Mouse (Mus musculus) urinary bladder, adult 2 months (tissue): ENCODE measurements around the gene Cox16. TPM values are rescaled to one million over a fixed set of nuclear protein-coding genes. Genes with fewer than 3 reads are reported as not detected.

Experiments used
- DNase-seq: peaks from one replicate; pipeline ENCODE4 v3.0.0; 2022; ENCODE audit warnings: low spot score
- polyA plus RNA-seq: library from polyadenylated mRNA; depleted of rRNA; stranded (reverse); fragments of >200 nt; gene quantifications from 2 replicates; pipeline ENCODE4 v1.2.3, GENCODE M21; 2012; rRNA removed

Cox16 gene
- polyA plus RNA-seq, 1 experiment, result 88.9 TPM

GRCm38 (mm10) chr12:81324116-81324515 is 160.8 kb downstream of the Cox16 start:
- DNase-seq, result no peak

GRCm38 (mm10) chr12:81321021-81321420 is 163.9 kb downstream of the Cox16 start:
- DNase-seq, result no peak

GRCm38 (mm10) chr12:81317811-81318210 is 167.1 kb downstream of the Cox16 start:
- no peak for DNase-seq

- no peak for DNase-seq
Measured at GRCm38 (mm10) chr12:81315953-81316352, 169.0 kb downstream of the Cox16 start.

Other genes starting within 250 kb of the Cox16 start
- 0.51 and 0.75 TPM in 2 replicates for gene Slc8a3, start 151.9 kb downstream of the Cox16 start, polyA plus RNA-seq
- gene Gm4787, start 105.7 kb downstream of the Cox16 start, polyA plus RNA-seq, result 1.6 and 1.9 TPM in 2 replicates
- 1.3 and 1.5 TPM in 2 replicates for gene Adam4, start 63.2 kb downstream of the Cox16 start, polyA plus RNA-seq
- gene Gm20498, start 47.8 kb upstream of the Cox16 start, polyA plus RNA-seq, result 14.6 and 20.0 TPM in 2 replicates
- gene Synj2bp, start 47.8 kb upstream of the Cox16 start, polyA plus RNA-seq, result 36.6 and 38.0 TPM in 2 replicates
- gene Adam21, start 83.3 kb upstream of the Cox16 start, polyA plus RNA-seq, result 0.04 and 0.06 TPM in 2 replicates
- 33.0 and 41.8 TPM in 2 replicates for gene Med6, start 109.9 kb upstream of the Cox16 start, polyA plus RNA-seq
- 7.4 and 7.6 TPM in 2 replicates for gene Ttc9, start 146.1 kb upstream of the Cox16 start, polyA plus RNA-seq